Mouse (Mus musculus) lung, postnatal 4 days (tissue): Measurements from ENCODE around the gene Mtif3.
"Not testable (repeated sequence)": the region's sequence is repeated elsewhere in the genome, so short reads cannot be mapped to it uniquely, and the experiment has no call there.

Source experiments
- DNase-seq, 2 experiments: peaks; one replicate each; pipeline ENCODE4 v3.0.0; 2021

Gene Mtif3

DNA sequence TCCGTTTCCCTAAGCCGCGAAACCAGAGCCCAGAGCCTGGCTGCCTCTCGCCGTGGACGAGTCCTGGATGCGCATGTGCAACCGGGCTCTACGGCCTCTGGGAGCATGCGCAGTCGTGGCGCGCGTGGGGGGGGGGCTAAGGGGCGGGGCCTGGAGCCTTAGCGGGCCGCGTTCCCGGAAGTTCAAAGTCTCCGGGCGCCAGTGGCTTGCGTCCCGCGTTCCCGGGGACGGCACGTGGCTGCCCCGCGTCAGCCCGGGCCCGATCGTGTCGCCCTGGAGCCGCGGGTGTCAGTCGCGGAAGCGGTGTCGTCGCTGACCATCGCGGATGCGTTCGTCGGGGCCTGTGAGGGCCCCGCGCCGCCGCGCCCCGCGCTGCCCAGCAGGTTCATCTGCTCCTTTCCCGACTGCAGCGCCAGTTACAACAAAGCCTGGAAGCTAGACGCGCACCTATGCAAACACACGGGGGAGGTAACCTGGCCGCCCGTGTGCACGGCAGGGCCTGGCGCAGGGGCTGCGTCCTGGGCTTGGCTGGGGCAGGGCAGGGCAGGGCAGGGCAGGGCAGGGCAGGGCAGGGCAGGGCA is 15.0 kb downstream of the Mtif3 start, which contains the start of gene Gtf3a:
Gtf3a (plus strand) TSS at position 150 of the 581 bp plus-strand sequence.
- DNase-seq = peak; percentile 83 to 85

DNA sequence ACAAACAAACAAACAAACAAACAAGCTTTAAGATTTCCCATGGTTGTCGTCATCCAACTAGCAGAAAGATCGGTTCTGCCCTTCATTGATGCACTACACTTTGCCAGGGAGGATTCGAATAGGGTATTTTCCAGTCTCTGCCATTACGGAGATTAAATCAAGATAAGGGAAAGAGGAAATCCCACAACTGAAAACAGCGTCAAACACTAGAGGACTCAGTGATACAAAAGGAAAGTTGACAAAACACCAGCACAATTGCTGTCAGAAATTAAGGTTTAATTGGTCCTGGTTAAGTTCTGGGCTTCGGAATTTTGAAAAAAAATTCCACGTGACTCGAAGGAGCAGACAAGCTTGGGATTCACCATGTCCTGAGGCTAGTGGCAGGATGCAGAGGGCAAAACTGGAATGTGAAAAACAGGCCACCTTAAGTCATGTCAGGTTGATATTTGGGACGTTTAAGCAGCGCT is 15.5 kb downstream of the Mtif3 start:
- no peak for DNase-seq

DNA sequence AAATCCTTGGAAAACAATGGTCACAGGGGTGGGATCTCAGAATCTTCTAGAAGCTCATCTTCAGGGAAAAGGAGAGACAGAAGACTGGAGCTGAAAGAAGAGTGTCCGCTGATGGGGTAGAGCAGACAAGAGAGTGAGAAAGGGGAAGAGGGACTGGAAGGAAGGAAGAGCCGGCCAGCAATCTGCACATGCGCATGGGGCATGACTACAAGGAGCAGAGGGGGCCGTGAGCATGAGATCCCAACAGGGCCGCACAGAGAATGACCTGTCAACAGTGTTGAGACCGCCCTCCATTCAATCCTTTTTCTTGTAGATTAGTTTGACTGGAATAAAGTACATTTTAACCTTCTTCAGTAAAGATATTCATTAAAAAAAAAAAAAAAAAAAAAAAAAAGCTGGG is 16.1 kb downstream of the Mtif3 start:
- no peak for DNase-seq

DNA sequence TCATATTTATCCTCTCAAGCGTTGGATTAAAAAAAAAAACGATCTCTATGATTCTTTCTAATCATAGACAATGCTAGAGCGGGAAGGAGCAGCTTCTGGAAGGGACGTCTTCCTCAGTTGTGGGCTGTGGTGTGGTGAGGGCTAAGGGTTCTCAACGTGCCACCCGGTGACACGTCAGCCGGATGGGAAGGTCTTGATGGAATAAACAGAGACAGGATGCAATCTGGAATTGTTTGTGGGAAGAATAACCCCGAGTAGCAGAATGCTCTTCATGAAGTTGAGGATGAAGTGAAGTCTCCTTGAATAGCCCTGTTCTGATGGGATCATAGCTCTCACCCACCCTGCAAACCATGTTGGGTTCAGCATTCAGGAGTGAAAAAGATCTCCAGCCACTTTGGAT is 16.9 kb downstream of the Mtif3 start:
- DNase-seq = no peak

- DNase-seq = no peak
Measured at GRCm38 (mm10) chr5:146944568-146944967, 19.0 kb downstream of the Mtif3 start.

DNA sequence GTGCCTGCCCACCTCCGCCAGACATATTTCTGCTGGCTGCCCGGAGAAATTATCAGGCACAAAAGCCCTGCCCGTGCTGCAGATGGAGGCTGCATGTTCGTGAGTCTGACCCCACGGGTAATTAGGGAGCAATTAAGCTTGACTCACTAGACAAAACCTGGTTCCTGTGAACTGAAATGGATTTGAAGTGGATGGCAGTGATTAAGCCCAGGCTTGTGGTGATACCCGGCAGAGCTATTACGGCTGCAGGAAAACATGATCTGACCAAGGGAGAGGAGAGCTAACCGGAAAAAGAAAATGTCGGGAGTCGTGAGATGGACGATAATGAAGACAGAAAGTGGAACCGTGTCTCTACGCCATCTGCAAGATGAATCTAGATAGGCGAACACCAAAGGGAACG is 20.6 kb downstream of the Mtif3 start:
- no peak for DNase-seq

DNA sequence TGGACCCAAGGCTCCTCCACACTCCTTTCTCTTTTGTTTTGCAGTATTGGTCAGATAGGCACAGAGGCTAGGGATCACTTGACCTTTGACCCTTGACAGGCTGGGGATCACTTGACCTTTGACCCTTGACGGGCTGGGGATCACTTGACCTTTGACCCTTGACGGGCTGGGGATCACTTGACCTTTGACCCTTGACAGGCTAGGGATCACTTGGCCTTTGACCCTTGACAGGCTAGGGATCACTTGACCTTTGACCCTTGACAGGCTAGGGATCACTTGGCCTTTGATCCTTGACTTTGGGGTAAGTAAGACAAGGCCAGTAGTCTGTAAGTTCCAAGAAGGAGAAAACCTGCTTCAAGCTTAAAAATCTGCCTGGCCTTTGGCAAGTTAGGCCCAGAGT is 21.7 kb downstream of the Mtif3 start:
- not testable (repeated sequence) for DNase-seq

DNA sequence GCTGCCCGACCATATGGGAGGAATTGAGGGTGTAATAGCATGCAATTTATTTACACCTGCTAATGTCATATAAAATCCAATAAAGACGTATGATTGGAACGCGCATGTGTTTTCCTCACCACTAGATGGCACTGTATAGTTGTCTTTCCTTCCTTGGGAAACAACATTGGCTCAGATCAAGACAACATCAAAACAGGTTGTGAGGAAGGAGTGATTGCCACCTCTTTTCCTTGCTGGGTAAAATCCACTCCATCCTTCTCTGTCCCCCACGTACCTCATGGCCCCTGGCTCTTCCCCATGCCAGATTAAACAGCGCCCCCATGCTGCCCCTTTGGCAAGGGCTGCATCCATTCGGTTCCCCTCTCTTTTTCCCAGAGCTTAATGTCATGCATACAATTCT is 23.4 kb downstream of the Mtif3 start:
- no peak for DNase-seq

DNA sequence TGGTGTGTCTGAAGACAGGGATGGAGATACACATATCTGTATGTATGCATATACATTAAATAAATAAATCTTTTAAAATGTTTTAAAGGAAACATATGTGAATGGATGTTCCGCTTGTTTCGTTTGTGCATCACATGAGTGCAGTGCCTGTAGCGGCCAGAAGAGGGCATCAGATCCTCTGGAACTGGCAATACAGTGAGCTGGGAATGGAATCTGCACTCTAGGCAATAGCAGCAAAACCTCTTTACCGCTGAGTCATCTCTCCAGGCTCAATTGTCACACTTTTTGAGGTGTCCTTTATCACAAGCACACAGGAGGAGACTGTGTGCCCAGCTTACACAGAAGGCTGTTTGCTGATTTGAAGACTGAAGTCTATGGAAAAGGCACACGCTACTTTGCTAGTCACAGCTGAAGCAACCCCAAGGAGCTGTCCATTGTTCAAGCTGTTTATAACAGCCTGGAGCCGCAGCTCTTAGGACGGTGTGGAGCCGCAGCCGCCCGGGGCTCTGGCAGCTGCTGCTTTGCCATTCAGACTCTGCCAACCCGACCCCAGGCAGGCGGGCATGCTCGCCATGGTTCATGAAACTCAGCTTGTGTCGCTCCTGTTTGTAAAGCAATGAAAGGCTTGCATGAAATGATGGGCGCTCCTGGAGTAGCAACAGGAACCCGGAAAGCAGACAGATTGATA is 24.3 kb downstream of the Mtif3 start:
- no peak for DNase-seq

GRCm38 (mm10) chr5:146937541-146938503 is 25.8 kb downstream of the Mtif3 start:
- no peak for DNase-seq

DNA sequence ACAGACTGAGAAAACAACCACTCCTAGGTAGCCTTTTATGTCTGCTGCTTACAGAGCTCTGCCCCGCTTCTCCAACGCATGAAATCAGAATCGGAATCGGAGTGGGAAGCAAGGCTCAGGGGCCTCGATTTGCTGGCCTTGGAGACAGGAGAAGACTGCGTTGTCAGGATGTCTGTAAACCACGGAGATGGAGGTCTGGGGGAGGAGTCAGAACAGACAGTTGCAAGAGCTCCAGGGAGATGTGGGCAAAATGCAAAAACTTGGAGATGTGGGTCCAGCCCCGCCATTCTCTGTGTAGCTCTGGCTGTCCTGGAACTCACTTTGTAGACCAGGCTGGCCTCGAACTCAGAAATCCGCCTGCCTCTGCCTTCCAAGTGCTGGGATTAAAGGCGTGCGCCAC is 30.1 kb downstream of the Mtif3 start:
- no peak for DNase-seq

DNA sequence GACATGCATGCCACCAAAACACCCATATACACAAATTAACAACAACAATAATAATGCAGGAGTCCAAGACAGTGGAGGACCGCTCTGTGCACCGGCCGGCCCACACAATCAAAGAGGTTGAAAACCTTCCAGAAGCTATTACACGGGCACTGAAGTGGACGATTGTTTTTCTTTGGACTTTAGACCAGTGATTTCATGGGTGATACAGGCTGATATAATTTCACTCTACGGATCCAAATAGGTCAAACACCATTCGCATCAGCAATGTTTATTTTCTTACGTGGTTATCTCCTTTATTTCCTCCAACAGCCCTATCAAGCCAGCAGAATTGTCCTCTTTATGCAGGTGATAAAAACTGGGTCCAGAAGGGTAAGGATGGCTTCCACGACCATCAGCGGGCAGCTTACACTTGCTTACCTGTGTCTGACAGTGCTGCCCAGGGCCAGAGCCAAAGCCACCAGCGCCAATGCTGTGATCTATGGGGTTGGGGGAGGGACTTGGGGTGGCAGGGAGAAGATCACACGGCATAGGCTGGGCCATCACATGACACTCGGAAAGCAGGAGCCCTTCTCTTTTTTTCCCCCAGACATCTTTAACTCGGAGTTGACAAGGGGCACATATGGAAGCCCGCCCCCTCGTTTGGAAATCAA is 31.6 kb downstream of the Mtif3 start:
- DNase-seq = no peak

GRCm38 (mm10) chr5:146931422-146931821 is 32.2 kb downstream of the Mtif3 start:
- no peak for DNase-seq

DNA sequence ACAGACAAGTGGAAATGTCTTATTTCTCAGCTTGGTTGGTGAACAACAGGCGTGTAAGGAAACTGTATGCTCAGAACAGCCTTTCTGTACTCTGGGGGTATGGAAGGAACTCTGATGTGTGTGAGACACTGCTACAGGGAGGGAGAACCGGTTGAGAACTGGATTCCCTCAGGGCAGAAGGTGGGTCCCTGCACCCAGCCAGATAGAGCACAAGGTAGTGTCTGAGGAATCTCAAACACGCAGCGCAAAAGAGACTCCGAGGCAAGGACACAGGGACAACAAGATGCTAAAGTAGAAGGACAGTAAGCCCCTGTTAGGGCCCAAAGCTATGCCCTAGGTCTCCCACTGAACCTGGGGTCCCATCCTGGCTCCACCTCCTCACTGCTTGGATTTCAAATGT is 36.9 kb downstream of the Mtif3 start:
- no peak for DNase-seq

DNA sequence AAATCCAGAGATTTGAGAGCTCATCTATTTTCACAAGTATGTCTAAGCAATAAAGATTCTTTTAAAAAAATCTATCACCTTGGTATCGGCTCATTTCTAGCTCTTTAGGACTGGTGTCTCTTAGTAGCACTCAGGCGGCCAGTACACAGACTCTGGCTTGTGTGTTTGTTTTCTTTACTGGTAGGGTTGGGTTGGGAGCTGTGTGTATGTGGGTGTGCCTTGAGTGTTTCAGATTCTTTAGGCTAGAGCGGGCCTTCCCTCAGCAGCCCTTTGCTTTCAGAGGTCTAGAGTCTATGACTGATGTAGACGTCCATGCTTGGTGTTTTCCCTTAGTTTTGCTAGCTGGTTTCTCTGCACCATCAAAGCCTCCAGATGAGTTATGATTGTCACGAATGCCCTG is 40.1 kb downstream of the Mtif3 start:
- DNase-seq = no peak

DNA sequence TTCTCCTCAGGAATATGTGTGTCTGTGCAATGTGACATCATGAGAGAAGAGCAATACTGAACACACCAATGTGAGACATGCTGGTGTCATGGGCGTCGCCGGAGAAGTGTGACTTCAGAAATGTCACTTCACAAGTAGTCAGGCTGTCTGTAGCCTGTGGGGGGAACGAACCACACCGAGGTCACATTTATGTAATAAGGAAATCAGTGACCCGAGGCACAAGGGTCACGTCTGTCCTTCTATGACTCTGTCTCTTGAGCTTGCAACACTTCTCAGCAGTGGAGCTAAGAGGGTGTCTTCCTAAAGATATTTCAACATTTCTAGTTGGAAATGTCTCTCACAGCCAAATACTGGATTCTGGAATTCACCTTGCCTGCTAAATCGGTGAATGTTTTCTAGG is 42.4 kb downstream of the Mtif3 start:
- no peak for DNase-seq

DNA sequence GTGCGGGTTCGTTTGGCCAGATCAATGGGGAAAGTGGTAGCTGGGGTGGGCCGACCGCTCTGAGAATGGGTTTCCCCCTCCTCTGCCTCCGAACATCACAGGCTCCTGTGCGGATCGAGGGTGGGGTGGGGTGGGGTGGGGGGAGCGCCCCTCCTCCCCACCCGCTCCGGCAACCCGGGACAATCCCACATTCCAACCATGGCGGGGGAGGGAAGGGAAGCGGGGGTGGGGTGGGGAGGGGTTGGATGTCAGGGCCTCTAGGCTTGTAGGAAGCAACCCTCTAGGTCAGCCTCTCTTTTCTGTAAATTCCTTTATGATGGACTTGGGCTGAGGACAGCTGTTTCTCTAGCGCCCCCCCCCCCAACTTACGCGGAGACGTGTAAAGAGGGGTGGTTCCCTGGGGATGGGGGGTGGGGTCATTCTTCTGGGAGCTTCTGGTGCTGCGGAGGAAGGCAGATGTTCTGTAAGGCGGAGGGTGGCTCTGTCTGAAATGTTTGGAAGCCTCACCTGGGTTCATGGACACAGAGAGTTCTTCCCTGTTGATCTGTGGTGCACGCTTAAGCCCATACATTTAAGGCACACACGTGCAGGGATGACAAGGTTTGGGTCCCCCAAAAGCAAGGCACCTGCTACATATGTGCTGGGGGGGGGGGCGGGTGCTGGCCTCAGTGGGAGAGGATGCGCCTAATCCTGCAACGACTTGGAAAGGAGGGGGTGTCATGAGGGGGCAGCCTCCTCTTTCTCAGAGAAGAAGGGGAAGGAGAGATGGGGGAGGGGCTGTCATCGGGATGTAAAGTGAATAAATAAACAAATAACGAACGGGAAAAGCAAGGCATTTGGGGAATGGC is 43.1 kb downstream of the Mtif3 start:
- DNase-seq = no peak

DNA sequence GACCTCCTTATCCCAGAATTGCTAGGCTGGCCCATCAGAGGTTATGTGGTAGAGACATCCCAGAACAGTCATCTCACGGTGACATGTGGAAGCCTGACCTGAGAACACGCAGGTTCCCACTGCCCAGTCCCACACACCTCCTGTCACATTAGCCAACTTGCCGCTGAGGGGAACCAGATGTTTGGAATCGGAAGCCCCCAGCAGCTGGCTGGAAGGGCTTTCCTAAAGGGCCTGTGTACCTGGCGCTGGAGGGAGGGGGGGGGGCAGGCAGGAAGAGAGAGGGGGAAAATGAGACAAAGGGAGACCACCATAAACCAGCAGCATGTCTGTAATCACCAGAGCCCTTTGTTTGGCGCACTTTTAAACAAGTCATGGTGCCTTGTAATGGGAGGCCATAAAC is 43.7 kb downstream of the Mtif3 start:
- DNase-seq = no peak

- DNase-seq = not testable (repeated sequence)
Measured at GRCm38 (mm10) chr5:146917357-146917756, 46.2 kb downstream of the Mtif3 start.

- DNase-seq = no peak
Measured at GRCm38 (mm10) chr5:146916806-146917205, 46.8 kb downstream of the Mtif3 start.

- DNase-seq = no peak
Measured at GRCm38 (mm10) chr5:146916273-146916672, 47.3 kb downstream of the Mtif3 start.
